Mouse (Mus musculus) lung, embryonic 16.5 days (tissue): Measurements from ENCODE around the gene Sulf2. TPM values are rescaled to one million over a fixed set of nuclear protein-coding genes. Genes with fewer than 3 reads are reported as not detected.

Experiments
- ATAC-seq: fragments of 200-750 bp; cut with Nextera tagmentation; 2 replicates; pipeline ENCODE4 v1.8.0; 2017; ENCODE audit warnings: low read depth, mild to moderate bottlenecking, moderate library complexity
- H3K27ac ChIP-seq: fragments of 300-500 bp; sonication (generic); 2 replicates; pipeline ENCODE4 v1.5.1; 2014; ENCODE audit warnings: mild to moderate bottlenecking, control low read depth, low read length
- H3K27me3 ChIP-seq: fragments of 300-500 bp; sonication (generic); 2 replicates; pipeline ENCODE4 v1.6.1; 2014; ENCODE audit warnings: low read depth, low read length, mixed read lengths; ENCODE audit not compliant: control insufficient read depth, insufficient read depth
- H3K36me3 ChIP-seq: fragments of 300-500 bp; sonication (generic); 2 replicates; pipeline ENCODE4 v1.6.1; 2014; ENCODE audit warnings: low read length; ENCODE audit not compliant: control insufficient read depth, insufficient read depth
- H3K4me1 ChIP-seq: fragments of 300-500 bp; sonication (generic); replicated peaks from 2 replicates; pipeline ENCODE4 v1.6.1; 2014; ENCODE audit warnings: low read length, mixed read lengths; ENCODE audit not compliant: control insufficient read depth, insufficient read depth
- H3K4me2 ChIP-seq: fragments of 300-500 bp; sonication (generic); 2 replicates; pipeline ENCODE4 v1.6.1; 2014; ENCODE audit warnings: low read depth, low read length, control low read depth
- H3K4me3 ChIP-seq: fragments of 300-500 bp; sonication (generic); 2 replicates; pipeline ENCODE4 v1.5.1; 2014; ENCODE audit warnings: mild to moderate bottlenecking, low read length, control low read depth
- H3K9ac ChIP-seq: fragments of 300-500 bp; sonication (generic); 2 replicates; pipeline ENCODE4 v1.6.1; 2014; ENCODE audit warnings: low read length, control low read depth
- H3K9me3 ChIP-seq: fragments of 300-500 bp; sonication (generic); 2 replicates; pipeline ENCODE4 v1.6.1; 2016; ENCODE audit warnings: low read length; ENCODE audit not compliant: control insufficient read depth
- WGBS: fragments of 180-500 bp; shearing (Covaris S2); extraction: QIAGEN DNeasy Blood & Tissue Kit; methylation state at CpG from one replicate; pipeline ENCODE4 v1.1.7; 2014; 5-methylcytosine and 5-hydroxymethylcytosine counted together
- polyA plus RNA-seq: library from polyadenylated mRNA; unstranded; fragments of >200 nt; fragmentation: Nextera tagmentation; extraction: Ambion mirVana; gene quantifications from 2 replicates; pipeline ENCODE4 v1.2.1, GENCODE M21; 2015

Sulf2 gene
- polyA plus RNA-seq, 1 experiment from 2014 or later: 28.2 TPM

DNA sequence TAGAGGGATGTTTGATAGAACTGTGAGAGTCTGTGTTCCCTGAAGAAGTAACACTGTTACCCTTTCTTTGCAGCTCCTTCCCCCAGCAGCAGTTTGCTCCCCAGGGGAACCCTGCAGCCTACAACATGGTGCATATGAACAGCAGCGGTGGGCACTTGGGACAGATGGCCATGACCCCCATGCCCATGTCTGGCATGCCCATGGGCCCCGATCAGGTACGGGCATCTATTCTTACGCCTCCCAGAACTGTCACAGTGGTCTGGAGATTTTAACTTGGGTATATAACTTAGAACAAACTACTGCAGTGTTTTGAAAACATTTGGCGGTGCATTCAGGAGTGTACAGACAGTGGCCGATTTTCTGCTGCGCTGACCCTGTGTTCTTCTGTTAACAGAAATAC, 85.7 kb downstream of the Sulf2 start:
- WGBS: 88% methylated on average over 7 of the region's 7 CpGs
- ATAC-seq: no peak
- Histone ChIP-seq H3K36me3 (peaks cover 38% of the 10 kb centered on the region), H3K4me2 (no peak overlapping the region), H3K9ac (no peak overlapping the region), H3K27me3 (no peaks in the 10 kb centered on the region), H3K27ac (no peak overlapping the region), H3K4me3 (no peak overlapping the region), H3K4me1 (peaks cover 2% of the 10 kb centered on the region; the same call in 1 of the 2 replicates), H3K9me3 (no peaks in the 10 kb centered on the region)

DNA sequence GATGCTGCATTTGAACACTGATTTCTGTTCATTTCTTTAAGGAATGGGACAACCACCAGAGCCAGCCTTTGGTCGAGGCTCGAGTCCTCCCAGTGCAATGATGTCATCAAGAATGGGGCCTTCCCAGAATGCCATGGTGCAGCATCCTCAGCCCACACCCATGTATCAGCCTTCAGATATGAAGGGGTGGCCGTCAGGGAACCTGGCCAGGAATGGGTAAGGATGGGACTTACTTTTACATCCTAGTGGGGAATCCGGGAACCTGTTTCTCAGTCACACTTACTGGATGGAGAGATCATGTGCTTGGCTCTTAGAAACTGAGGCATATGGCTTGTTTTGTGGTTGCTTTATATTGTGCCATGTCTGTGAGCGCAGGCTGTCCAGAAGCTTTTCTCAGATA, 86.3 kb downstream of the Sulf2 start:
- WGBS: 82% methylated on average over 5 of the region's 5 CpGs
- Histone ChIP-seq H3K36me3 (peaks cover 38% of the 10 kb centered on the region), H3K27ac (no peak overlapping the region), H3K4me1 (no peaks in the 10 kb centered on the region), H3K4me2 (no peak overlapping the region), H3K27me3 (no peaks in the 10 kb centered on the region), H3K9me3 (no peaks in the 10 kb centered on the region), H3K9ac (no peak overlapping the region), H3K4me3 (no peak overlapping the region)
- ATAC-seq: no peak

DNA sequence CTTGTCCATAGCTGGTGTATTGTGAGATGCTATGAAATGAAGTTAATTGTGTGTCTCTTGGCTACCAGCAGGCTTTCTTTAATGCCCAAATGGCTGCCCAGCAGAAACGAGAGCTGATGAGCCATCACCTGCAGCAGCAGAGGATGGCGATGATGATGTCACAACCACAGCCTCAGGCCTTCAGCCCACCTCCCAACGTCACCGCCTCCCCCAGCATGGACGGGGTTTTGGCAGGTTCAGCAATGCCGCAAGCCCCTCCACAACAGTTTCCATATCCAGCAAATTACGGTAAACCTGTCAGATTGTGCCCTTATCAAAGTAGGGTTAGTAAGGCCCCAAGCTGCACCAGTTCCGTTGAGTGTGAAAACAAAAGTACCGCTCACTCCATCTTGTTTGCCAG, 87.2 kb downstream of the Sulf2 start:
- 83% methylated on average over 9 of the region's 9 CpGs for WGBS
- H3K9ac ChIP-seq: no peak overlapping the region
- no peaks in the 10 kb centered on the region for H3K4me1 ChIP-seq
- H3K9me3 ChIP-seq: no peaks in the 10 kb centered on the region
- H3K36me3 ChIP-seq: peaks cover 38% of the 10 kb centered on the region
- H3K27me3 ChIP-seq: no peaks in the 10 kb centered on the region
- no peak overlapping the region for H3K4me3 ChIP-seq
- ATAC-seq: no peak
- H3K27ac ChIP-seq: no peak overlapping the region
- H3K4me2 ChIP-seq: no peak overlapping the region

- Histone ChIP-seq H3K4me1 (peaks cover 4% of the 10 kb centered on the region; the same call in 1 of the 2 replicates), H3K27ac (no peak overlapping the region), H3K4me3 (no peak overlapping the region), H3K27me3 (no peaks in the 10 kb centered on the region), H3K9me3 (no peaks in the 10 kb centered on the region), H3K36me3 (peaks cover 35% of the 10 kb centered on the region), H3K9ac (no peak overlapping the region), H3K4me2 (no peak overlapping the region)
- ATAC-seq: no peak
- WGBS: 76% methylated on average over 4 of the region's 4 CpGs
Measured at GRCm38 (mm10) chr2:166066434-166066833, 89.0 kb downstream of the Sulf2 start.

GRCm38 (mm10) chr2:166062431-166062830, 93.0 kb downstream of the Sulf2 start:
- WGBS: 81% methylated on average over 8 of the region's 8 CpGs
- Histone ChIP-seq H3K27ac (no peak overlapping the region), H3K9me3 (no peaks in the 10 kb centered on the region), H3K4me3 (no peak overlapping the region), H3K9ac (no peak overlapping the region), H3K27me3 (no peaks in the 10 kb centered on the region), H3K4me1 (peaks cover 4% of the 10 kb centered on the region; the same call in 1 of the 2 replicates), H3K36me3 (peaks cover 30% of the 10 kb centered on the region), H3K4me2 (no peak overlapping the region)
- no peak for ATAC-seq

DNA sequence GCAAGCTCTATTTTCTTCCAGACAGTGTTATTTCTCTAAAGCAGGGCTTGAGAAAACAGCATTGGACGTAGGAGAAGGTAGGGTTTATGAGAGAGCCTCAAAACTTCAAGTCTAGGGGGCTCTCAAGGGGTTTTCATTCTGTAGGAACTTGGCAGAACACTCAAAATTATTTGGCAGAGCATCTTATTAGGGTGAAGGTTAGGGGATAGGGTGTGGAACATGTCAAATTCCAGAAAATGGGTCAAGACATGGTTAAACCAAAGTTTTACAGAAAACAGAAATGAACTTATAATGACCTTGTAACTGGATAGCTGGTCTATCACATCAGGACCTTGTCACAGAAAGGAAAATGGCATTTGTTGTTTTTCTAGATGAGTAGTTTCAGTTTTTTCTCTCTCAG, 93.5 kb downstream of the Sulf2 start:
- 54% methylated on average over 1 of the region's 1 CpGs for WGBS
- H3K36me3 ChIP-seq: peaks cover 30% of the 10 kb centered on the region
- peaks cover 4% of the 10 kb centered on the region; the same call in 1 of the 2 replicates for H3K4me1 ChIP-seq
- no peaks in the 10 kb centered on the region for H3K9me3 ChIP-seq
- no peak overlapping the region for H3K4me3 ChIP-seq
- no peak overlapping the region for H3K9ac ChIP-seq
- no peak overlapping the region for H3K4me2 ChIP-seq
- no peak overlapping the region for H3K27ac ChIP-seq
- H3K27me3 ChIP-seq: no peaks in the 10 kb centered on the region
- no peak for ATAC-seq

DNA sequence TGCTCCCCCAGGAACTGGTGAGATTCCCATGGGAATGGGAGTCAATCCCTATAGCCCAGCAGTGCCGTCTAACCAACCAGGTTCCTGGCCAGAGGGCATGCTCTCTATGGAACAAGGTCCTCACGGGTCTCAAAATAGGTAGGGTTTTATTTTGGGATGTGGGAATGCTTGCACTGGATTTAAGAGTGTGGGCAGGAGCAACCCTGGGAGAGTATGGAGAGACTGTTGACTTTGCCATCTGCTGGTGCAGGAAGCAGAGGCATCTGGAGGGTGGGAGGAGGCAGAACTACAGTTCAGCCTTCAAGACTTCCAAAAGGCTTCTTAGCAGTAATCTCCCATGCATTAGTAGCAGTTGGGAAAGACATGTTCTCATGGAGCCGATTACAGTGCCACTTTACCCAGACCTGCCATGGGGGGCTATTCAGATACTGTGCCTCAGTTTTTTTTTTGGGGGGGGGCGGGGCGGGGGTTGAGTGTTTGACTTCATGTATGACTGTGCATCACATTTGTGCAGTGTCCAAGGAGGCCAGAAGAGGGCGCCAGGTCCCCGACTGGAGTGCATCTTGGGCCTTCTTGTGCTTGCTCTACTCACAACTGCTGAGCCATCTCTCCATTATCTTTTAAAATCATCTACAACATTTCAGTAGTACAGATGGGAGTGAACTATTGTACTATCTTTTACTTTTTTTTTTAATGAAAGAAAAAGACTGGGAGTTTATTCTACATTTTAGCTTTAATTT, 95.6 kb downstream of the Sulf2 start:
- WGBS: 79% methylated on average over 7 of the region's 7 CpGs
- Histone ChIP-seq H3K36me3 (peaks cover 25% of the 10 kb centered on the region), H3K27me3 (no peaks in the 10 kb centered on the region), H3K9me3 (no peaks in the 10 kb centered on the region), H3K9ac (no peak overlapping the region), H3K4me2 (no peak overlapping the region), H3K4me1 (peaks cover 4% of the 10 kb centered on the region; the same call in 1 of the 2 replicates), H3K4me3 (no peak overlapping the region), H3K27ac (no peak overlapping the region)
- no peak for ATAC-seq

DNA sequence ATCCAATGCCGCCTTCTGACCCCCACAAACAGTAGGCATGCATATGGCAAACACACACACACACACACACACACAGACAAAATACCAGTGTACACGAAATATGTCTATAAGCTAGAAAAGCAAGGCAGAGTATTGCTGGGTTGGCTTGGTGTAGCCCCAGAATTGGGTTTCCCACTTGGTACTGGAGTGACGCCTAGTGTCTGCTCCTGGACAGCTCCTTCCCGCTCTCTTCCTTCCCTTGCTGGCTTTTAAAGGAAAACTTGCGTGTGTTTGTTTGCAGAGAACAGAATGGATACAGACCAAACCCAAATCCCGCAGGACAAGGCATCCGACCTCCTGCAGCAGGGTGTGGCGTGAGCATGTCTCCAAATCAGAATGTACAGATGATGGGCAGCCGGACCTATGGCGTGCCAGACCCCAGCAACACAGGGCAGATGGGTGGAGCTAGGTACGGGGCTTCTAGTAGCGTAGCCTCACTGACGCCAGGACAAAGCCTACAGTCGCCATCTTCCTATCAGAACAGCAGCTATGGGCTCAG, 101.4 kb downstream of the Sulf2 start:
- no peaks in the 10 kb centered on the region for H3K9me3 ChIP-seq
- ATAC-seq: no peak
- 88% methylated on average over 14 of the region's 14 CpGs for WGBS
- H3K4me3 ChIP-seq: no peak overlapping the region
- H3K27ac ChIP-seq: no peak overlapping the region
- no peaks in the 10 kb centered on the region for H3K4me1 ChIP-seq
- H3K9ac ChIP-seq: no peak overlapping the region
- peaks cover 27% of the 10 kb centered on the region for H3K36me3 ChIP-seq
- H3K4me2 ChIP-seq: no peak overlapping the region
- H3K27me3 ChIP-seq: no peaks in the 10 kb centered on the region

DNA sequence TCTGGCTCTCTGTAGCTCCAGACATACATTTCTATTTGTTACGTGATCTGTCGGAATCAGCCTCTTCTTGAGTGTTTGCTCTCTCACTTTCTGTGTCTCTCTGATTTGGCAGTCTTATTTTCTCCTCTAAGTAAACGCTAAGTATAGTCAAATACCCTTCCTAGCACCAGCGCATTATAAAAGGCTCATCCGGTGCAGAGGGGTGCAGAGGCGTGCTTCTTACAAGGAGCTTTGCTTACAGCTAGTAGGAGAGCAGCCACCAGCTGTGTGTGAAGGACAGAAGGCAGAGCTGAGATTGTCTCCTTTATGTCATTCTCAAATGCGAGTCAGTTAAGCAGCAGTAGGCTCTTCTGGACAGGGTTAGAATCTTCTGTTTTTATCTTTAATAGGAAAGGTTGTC, 103.5 kb downstream of the Sulf2 start:
- H3K36me3 ChIP-seq: peaks cover 25% of the 10 kb centered on the region
- no peak overlapping the region for H3K9ac ChIP-seq
- no peaks in the 10 kb centered on the region for H3K4me1 ChIP-seq
- WGBS: 80% methylated on average over 7 of the region's 7 CpGs
- H3K27me3 ChIP-seq: no peaks in the 10 kb centered on the region
- no peak overlapping the region for H3K4me3 ChIP-seq
- H3K27ac ChIP-seq: no peak overlapping the region
- no peak overlapping the region for H3K4me2 ChIP-seq
- no peaks in the 10 kb centered on the region for H3K9me3 ChIP-seq
- no peak for ATAC-seq
